Mouse (Mus musculus): ENCODE measurements at regions not wholly inside any gene's neighbourhood (a gene's known extent, or its start where the extent isn't known, plus 50 kb on each side); places are given as distances from the start of the nearest gene placed in this dataset.

DNA sequence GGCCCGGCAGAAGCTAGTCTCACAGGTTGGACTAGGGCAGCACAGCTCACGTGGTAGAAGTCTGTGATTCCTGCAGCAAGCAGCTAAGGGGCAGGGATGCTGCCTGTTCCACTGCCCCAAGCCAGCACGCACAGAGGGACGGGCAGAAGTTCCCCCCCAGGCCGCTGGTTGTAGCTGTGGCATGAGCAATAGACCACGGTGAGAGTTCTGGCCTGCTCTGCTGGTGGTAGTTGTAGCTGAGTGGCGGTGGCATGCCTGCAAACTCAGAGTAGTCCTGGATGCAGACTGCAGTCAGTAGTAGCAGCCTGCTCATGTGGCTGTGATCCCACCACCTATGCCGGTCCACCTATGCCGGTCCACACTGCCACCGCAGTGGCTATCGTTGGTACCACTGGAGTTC, 71.5 kb upstream of the Rpl39l start:
- DNase-seq (ENCODE audit: extremely low spot score, low spot score): no peak

DNA sequence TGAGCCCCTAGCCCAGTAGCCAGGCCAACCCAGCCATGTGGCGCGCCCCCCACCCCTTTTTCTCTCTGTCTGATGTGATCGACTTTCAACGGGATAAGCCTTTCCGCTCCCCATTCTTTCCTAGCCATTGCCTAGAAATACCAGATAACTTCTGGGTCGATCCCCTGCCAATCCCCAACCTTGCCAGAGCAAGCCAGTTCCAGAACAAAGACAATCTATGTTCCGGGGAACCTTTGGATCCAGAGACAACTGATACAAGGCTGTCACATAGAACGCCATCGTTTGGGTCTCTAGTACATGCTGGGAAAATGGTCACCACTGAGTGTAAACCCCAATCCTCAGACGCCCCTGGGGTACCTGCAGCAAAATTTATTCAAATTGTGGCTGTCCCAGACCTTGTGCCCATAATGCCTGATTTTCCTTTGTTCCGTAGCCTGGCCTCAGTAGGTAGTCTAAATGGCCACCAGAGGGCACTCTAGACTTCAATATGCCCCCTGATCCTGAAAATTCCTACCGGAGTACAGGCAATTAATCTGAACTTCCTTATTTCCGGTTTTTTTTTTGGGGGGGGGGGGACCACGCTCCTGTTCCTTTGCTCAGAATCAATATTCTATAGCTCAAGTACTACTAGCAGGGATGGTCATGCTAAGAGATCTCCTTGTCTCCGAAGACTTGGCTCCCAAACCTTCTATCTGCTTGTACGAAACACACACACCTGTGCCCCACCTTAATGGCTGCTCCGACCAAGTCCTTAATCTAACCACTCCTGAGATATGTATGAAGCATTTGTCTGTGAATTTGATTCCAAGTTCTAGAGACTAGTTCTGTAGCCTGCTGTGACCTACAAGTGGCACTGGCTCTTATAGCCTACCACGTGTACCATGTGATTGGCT, 81.3 kb upstream of the Rpl39l start:
- DNase-seq (ENCODE audit: extremely low spot score, low spot score): peak; percentile 51

DNA sequence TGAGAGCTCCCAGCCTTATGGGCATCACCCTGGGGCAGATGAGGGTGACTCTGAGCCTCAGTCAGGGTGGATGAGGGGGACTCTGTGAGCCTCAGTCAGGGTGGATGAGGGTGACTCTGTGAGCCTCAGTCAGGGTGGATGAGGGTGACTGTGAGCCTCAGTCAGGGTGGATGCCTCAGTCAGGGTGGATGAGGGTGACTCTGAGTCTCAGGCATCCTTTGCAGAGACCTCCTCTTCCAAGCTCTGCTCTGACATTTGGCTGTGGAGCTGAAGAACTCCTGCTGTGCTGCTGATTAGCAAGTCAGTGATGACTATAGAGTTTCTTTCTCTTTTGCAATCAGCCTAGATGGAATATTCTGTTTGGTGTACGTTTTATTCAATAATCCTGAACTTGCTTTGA, 83.7 kb upstream of the Rpl39l start:
- no peak for DNase-seq (ENCODE audit: extremely low spot score, low spot score)

DNA sequence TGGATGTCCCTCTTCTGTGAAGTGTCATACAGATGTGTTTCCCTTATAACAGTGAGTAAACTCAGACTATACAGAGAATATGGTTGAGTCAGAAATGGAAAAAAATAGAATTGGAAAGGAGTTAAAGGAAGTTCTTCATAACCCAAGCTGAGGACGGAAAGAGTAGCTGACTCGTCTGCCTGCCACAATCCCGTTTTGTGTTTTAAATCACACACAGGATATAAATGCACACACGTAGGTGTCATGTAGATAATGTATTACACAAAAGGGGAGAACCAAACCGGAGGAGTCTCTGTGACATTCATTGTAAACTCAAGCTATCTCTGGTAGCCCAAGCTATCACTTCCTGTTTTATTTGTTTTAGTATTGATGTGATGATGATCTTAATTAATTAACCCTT, 84.6 kb upstream of the Rpl39l start:
- no peak for DNase-seq (ENCODE audit: extremely low spot score, low spot score)

DNA sequence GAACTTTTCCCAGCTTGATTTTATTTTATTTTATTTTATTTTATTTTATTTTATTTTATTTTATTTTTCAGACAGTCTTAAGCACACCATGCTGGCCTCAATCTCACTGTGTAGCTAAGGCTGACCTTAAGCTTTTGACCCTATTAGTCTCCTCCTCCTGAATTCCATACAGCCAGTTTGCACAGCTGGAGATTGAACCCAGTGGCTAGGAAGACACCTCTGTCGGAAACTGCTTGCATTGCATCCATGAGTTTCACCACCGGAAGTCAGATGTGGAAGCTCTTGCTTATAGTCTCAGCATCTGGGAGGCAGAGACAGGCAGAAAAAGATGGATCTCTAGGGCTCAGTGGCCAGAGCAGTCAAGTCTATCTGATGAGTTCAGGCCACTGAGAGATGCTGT, 86.4 kb upstream of the Grin2a start:
- DNase-seq (ENCODE audit: extremely low spot score, low spot score): no peak

DNA sequence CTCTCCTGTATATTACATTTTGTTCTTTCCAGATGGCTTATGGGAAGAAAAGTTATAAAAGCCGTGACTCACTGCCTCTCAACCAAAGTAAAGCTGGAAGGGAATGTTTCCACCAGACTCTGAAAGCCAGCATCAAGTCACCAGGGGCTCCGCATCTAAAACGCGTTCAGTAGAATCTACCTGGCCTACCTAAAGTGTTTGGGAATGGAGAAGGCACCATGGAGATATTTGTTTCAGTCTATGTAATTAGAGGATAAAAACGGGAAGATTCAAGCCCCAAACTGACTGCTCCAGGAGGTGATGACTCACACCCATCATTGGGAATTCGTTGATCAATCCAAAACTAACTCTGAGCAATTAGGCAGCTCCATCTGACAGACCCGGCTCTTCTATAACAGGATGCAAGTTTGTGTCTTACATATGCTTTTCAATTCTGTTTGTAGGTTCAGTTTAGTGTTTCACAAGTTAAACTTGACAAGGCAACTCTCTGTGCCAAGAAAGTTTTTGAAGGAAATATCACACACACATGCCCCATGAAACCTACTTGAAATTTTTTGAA, 84.8 kb upstream of the Grin2a start:
- no peak for DNase-seq (ENCODE audit: extremely low spot score, low spot score)

DNA sequence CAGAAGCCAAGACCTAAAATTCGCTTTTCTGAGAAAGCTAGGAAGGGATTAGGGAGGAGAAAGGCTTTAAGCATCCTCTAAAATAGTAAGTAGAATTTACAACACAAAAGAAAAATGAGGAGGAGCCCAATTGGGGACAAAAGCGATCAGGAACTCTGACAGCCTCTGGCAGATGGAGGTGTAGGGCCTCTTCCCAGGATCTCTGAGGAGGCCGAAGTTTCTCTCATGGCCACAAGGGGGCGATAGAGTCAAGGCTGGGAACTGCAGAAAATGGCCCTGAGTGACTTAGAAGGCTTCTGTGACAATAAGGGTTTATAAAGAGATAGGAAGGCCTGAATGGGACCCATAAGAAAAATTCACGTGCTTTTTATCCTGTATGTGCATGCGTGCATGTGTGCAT, 77.8 kb upstream of the Grin2a start:
- DNase-seq (ENCODE audit: extremely low spot score, low spot score): peak; percentile 65

DNA sequence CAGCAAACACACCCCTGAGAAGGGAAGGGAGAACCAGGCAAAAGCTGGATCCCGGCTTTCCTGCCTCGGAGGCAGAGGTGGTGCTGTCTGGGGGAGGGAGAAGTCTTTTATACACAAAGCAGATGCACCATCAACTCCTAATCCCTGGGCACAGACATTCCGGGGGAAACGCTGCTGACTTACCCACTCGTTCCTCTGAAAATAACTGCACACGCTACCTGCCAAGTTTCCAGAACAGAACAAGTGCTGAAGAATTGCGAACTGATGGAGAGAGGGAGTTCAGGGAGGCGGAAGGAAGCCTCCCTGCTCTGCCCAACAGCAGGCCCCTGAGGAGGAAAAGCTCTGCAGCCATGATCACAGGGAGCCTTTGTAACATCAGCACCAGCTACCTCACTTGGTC, 68.1 kb upstream of the Grin2a start:
- DNase-seq (ENCODE audit: extremely low spot score, low spot score): no peak

DNA sequence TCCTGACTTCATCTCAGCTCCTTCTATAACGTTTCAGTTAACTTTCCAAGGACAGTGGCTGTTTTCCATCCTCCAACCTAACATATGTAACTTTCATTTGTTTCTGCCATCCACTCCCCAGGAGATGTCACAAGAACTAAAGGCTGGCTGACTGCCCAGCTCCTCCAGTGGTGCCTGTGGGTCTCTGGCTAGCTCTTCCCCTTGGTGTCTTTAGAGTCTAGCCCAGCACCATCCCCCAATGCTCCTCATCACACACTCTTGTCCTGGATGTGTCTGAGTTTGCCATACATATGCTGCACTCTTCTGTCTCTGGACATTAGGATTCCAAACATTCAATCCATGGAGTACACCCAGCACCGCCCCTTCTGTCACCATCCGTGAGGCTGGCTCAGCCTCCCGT, 62.7 kb upstream of the Grin2a start:
- no peak for DNase-seq (ENCODE audit: extremely low spot score, low spot score)
